Mouse (Mus musculus) WW6 (cell line): ENCODE results near the gene Mgat4b.
A peak's percentile ranks its signal among the peaks of the same experiment; 100 is the strongest.

ENCODE experiments used
- DNase-seq: peaks from one replicate; pipeline ENCODE4 v3.0.0-alpha.2; 2013; ENCODE audit warnings: low read depth, low spot score

Mgat4b gene

DNA sequence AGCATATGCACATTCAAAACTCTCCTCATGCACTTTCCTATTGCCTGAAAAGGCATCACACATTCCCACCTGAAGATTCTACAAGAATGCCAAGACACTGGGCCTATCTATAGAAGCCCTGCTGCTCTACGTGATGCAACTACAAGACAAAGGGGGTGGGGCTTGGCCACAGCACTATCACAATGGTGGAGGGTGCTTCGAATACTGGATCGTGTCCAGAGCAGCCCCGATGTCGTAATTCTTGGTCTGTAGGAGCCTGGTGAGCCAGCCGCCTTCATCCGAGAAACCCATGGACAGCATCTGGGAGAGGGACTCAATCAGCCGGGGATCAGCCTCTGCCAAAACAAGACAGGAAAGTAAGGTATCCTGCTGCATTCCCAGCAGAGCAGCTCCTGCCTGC lies 10.1 kb upstream of the Mgat4b start:
- no peak for DNase-seq

DNA sequence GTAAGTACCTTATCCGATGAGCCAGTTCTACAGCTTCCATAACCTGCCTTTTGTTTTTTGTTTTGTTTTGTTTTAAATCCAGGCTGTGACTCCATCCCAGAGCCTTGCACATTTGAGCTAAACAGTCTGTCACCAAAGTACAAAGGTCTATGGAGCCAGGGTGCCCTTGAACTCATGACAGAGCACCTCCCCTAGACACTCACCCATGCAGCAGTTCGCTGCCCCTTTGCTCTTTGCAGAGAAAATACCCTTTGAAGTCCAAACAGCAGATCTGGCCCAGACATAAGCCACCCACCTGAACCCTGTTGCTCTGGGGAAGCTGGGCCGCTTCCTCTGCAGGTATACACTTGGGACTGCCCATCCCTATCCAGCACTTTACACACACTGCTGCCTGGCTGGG lies 9.1 kb upstream of the Mgat4b start:
- DNase-seq, result no peak

DNA sequence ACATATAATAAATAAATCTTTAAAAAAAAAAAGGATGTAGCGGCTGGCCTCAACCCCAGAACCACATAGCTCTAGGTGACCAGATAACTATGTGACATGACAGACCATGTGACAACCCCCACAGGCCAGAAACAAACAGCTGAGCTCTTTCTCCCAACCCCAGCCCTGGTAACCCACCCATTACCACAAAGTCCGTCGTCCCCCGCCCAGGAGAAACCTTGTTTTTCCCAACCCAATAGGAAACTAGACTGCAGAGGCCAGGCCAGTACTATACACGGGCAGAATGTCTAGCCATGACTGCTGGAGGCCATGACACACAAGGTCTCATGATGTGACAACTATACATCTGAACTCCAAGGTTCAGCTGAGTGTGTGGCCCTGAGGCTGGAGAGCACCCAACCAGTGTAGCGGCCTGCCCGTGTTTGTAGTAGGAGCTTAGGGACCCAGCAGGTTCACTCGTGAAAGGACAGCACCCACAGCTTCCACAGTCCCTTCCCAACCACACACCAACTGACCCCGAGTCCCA lies 7.3 kb upstream of the Mgat4b start:
- DNase-seq, result no peak

DNA sequence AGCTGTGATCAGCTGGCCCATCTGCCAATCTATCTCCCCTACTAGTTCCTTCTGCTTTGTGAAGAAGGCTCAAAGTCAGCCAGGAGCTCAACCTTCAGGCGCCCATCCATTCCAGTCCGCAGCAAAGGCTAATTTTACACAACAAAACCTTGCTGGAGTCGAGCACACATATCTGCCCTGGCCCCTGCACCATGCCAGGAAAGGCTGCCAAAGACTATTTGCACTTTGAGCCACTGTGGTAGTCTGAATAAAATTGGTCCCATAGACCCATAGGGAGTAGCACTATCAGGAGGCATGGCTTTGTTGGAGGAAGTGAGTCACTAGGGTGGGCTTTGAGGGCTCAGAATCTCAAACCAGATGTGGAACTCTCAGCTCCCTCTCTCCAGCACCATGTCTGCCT lies 5.3 kb upstream of the Mgat4b start:
- DNase-seq, result no peak

DNA sequence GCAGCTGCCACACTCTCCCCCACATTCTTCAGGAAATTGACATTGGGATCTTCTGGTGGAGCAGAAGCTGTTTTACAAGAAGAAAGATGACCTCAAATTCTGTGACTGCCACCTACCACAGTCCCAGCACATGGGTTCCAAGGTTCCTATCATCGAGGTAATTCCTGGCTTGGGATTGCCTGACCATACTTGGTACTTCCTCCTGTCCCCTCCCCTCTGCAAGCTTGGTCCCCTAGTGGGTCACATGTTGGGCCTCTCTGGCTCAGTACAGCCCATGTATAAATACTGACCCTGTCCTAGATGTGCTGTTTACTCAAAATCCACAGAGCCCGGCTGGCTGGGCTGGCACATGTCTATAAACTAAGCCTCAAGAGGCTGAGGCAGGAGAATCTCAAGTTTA lies 4.7 kb upstream of the Mgat4b start:
- no peak for DNase-seq

DNA sequence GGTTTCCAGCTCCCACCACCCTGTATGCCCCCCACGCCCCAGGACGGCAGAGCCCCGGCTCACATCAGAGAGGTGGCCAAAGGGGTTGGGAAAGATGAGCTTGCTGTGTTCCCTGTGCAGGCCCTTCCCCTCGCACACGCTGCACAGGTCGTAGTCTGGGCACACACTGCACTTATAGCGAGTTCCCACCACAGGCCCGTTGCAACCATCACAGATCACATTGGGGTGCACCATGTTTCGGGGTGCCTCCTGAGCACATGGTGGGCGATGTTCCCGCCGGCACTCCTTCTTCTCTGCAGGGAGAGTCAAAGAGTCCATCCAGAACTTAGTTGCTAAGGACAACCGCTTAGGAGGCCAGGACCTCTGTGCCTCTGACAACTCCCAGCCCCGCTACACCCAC lies 3.3 kb upstream of the Mgat4b start:
- no peak for DNase-seq

DNA sequence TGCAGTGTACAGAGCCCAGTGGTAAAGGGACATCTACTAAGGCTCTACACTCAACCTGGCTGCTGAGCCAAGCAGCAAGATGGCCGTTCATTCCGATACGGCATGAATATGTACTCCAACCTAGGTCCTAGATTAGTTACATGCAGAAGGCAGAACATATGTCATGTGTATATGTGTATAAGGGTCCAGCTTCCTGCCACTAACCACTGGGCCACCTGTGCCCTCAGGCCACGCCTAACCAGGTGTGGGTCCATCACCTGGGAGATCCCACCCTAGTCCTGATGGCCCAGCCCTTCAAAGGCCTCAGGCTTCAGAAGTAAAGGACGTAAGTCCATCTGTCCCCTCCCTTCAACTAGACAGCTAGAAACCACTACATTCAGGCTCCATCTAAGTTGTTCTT lies 2.7 kb upstream of the Mgat4b start:
- no peak for DNase-seq

DNA sequence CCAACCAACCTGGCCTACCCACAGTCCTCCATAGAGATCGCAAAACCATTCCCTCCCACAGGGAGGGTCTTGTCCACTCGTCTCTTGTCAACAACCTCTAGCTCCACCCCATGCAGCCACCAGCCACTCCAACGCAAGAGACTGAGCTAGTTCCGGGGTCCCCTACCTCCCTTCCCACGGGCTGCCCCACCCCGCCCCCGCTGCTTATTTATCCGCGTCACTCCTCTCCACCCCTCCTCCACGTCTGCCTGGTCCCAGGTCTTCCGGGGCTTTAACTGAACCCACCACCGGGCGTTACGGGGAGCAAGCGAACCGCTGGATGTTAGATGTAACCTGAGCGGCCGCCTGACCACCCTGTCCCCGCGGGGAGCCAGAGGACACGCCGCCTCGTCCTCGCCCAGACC lies 587 bp upstream of the Mgat4b start:
- DNase-seq, result peak; percentile 80

DNA sequence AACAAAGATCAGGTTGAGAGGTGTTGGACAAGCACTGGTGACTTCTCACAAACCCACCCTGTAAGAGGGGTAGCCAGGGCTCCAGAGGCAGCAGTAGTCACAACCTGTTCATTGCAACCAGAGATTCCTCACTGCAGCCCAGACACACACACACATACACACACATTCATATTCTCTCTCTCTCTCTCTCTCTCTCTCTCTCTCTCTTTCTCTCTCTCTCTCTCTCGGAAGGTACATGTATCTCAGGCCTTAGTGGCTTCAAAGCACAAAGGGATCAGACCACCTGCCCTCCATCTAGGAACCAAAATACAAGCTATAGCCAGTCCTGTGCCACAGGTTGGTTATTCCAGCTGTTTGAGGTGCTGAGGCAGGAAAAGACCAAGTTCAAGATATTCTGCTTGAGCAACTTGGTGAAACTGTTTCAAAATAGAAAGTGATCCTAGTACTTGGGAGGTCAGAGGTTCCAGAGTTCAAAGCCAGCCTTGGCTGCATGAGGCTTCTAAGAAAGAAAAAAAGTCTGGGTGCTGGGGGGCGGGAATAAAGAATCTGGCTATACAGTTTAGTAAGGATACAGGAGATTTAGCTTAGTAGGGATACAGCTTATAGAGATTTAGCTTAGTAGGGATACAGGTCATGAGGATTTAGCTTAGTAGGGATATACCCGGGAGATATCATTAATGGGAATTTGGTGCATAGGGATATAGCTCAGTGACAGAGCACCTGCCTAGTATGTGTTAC lies 801 bp downstream of the Mgat4b start:
- DNase-seq, result no peak

DNA sequence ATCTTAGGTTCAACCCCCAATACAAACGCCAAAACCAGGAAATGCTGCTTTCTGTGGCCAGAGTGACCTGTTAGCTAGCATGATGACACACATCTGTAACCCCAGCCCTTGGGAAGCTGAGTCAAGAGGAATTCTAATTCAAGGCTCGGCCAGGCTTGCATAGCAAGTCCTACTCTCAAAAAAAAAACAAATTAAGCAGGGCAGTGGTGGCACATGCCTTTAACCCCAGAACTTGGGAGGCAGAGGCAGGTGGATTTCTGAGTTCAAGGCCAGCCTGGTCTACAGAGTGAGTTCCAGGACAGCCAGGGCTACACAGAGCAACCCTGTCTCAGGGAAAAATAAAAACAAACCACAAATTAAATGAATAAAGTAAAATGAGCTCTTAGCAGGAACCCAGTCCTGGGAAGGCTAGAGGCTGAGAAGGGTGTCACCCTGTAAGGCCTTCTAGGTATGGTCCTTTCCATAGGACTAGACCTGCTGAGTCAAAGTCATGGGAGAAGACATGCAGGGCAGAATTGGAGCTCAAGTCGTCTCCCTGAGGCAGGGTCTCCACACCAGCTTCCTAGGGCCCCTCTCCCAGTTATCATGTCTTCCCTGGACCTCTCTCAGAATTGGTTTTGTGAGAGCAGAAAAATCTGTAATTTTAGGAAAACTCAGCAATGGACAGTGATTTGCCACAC lies 1.5 kb downstream of the Mgat4b start:
- DNase-seq, result no peak

DNA sequence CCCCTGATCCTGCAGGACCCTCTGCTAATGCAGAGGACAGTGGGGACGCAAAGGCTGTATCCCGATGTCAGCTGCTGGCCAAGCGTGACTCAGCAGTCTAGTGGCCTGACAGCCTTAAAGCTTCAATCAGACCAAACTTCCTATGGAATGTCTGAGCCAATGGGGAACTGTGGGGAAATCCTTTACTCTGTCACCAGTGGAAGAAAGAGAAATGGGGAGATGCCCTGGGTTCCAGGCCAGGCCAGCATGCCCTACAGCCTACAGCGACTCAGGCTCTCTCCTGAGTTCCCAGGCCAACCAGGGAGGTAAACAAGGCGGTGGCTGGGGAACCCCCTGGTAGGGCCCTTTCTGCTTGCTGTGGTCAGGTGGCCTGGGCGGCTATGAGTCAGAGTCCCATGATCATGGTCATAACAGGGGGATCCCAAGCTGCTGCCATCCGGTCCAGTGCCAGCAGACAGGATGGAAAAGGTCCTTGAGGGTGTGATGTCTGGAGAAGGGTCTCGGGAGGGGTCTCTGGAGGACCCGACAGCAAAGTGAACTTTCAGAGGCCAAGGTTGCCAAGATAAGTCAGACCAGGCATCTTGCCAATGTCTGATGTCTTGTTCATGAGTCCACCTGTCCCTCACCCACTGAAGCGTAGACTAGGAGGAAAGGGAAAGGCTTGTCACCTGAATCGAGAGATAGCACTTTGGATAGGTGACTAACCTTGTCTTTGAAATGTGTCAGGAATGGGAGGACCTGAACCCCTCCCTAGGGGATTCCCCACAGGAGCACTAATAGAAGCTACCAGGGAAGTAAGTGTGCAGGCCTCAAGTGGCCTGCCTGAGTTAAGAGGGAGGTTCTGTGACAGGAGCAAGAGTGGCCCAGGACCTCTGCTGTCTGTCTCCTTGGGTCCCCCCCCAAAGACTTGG lies 2.4 kb downstream of the Mgat4b start:
- no peak for DNase-seq

DNA sequence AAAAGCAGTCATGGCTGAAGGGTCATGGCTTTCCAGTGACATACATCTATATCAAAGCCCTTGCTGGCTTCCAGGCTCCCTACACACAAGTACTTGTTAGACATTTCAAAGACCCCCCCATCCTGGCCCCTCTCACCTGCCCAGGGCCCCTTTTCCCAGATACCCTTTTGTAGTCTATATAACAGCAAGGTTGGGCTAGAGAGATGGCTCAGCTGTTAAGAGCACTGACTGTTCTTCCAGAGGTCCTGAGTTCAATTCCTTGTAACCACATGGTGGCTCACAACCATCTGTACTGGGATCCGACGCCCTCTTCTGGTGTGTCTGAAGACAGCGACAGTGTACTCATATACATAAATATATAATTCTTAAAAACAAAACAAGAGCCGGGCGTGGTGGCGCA lies 3.9 kb downstream of the Mgat4b start:
- no peak for DNase-seq

DNA sequence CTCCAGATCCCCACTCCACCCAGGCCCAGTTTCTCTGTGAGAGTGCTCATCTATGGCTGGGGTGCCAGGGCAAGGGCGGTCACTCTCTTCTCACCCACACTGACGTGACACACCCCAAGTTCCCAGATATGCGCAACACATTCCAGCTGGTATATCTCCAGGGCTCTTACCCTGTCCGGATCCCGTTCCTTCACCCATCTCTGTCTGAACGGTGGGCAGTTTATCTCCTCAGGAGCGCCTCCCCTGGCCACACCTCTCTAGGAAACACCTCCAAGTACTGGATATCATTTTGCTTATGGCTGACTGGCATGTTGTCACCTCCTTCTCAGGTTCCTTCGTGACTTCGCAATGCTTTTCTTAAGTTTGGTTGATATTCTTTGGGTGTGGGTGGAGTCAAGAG lies 4.9 kb downstream of the Mgat4b start:
- no peak for DNase-seq

DNA sequence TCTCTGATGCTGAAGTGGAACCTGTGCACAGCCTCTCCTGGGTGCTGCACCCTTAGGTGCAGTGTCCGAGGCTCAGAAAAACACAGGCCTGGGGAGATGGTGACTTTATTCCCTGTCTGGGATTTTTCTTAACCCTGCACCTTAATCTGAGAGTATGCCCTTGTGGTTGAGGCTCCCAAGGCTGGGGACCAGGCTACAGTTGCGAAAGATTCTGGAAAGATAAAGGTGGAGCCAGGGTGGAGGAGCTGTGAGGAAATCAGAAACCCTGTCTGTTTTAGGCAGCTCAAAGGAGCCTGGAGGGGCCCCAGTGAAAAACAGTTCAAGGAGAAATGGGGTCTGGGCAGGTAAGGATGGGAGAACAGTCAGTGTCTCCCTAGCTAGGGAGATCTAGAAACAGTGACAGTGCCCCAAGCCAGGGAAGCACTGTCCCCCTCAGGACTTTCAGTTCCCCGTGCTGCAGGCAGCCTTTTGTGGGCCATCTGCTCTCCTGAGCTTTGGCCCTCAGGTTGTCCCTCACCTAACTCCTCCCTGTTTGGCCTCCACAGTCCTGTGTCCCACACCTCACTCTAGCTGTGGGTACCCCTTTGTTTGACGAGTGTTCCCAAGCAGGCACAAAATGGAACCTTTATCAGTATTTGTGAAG lies 6.2 kb downstream of the Mgat4b start:
- DNase-seq, result no peak

DNA sequence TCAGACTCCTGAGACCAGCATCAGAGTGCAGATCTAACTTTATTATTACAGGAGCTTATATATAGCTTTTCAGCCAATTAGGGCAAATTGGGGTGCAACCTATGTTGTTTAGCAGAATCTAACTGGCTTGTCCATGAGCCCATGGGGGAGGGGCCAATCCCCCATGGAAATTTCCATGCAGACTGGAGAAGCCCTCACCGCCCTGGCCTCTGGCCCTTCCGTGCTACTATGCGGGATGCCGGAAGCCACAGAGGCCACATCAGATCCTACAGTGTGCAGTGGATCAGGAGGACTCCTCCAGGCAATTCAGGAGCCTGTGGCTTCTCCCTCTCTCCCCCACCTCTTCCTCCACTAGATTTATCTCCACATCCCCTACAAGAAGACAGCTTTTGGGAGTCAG lies 7.1 kb downstream of the Mgat4b start:
- DNase-seq, result no peak

DNA sequence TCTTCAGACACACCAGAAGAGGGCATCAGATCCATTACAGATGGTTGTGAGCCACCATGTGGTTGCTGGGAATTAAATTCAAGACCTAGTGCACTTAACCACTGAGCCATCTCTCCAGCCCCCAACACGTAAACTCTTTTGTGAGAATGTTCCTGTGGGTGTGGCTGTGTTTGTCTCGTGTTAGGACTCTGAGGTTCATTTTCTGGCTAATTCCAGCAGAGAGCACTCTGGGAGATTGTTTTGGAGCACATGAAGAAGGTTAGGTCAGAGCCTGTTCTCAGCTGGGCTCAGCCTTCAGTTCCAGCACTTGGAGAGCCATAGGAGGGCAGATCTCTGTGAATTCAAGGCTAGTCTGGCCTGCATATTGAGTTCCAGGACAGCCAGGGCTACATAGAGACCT lies 9.1 kb downstream of the Mgat4b start:
- DNase-seq, result no peak

DNA sequence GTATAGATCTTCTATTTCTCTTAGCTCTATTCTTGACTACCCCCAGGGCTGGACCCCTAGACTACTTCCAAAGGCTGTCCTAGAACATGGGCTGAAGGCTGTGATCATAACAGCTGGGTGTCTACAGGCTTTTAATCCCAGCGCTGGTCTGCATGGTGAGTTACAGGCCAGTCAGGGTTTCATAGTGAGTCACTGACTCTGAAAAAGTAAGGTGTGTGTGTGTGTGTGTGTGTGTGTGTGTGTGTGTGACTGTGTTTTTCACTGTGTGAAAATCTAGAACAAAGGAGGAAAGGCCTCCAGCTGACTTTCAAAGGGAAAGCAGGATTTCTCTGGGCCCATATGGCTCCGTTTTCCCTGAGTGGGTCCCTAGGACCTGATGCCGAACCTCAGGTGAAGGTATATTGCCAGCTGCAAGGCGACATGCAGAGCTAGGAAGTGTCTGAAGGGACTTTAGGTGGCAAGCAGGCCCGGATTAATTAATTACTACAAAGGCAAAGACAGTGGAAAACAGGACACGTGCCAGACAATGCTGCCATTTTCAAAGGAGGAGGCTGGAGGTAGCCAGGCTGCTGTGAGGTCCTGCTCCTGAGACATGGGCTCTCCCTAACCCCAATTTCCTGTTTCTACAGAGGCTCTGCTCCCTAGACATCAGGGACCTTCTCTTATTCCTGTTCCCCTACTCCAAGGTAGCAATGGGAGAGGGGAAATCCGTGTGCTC lies 12.0 kb downstream of the Mgat4b start:
- no peak for DNase-seq

DNA sequence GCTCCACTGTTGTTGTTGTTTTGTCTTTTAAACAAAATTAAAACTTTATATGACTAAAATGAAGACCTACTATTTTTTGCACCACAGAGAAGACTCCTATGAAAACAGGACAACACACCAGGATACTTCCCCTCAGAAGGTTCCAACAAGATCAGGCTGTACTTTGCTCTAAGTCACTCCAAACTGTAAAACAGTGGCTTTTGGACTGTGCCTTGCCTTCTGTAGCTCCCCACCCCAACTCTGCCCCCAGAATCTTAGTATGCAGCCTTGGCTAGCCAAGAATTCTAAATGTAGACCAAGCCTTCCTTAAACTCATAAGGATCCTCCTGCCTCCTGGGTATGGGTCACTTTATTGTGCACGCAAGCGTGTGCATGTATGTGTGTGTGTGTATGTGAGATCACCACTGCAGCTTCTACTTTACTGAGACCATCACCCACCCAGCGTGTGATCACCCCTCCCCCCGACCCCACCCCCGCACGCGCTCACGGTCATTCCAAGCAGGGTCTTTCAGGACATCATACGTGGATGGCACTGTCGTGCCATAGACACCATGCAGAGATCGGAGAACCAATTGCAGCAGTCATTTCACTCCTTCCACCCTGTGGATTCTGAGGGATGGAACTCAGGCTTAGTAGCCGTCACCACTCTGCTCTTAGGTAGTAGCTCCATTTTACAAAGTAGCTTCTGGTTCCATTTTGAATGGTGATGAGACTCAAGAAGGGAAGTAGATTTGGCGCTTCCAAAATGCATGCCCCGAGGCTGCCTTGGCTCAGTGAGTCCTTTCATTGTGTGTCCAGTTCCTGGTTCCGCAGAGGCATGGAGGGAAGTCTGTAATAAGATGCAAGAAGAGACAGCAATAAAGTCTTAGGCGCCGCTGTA lies 13.3 kb downstream of the Mgat4b start:
- DNase-seq, result no peak

DNA sequence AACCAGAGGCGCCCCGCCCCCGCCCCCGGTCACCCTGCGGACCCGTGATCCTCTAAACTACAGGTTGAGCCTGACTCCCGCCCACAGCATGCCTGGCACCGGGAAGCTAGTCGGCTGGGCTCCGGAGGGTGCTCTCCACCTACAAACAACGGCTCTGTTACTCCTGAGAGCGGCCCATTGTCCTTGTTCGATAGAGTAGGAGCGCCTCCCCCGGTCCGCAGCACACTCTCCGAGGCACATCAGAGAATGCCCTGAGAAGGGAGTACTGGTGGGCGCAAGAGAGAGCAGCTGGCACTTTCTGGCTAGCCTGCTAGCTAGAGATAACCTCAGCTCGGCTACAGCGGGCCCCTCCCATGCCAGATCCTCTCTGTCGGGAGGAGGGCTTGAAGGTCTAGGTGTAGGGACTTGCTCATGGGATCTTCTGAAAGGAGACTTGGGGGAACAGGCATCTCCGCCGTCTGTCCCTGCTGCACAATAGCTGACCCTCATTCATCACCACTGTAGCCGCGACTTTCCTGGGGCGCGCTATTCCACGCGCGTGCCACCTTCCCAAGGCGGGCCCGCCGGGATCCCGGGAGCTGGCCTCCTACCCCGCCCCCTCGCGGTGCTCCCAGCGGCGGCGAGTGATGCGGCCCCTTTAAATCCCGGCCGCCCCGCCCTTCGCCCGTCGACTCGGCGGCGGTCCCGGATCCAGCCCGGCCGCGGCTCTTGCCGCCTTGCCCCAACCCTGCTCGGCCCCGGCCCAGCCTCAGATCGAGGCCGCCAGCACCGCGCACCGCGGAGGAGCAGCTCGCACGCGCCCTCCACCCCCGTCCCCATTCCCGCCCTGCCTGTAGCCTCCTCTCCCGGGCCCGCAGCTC lies 14.2 kb downstream of the Mgat4b start:
- DNase-seq, result no peak
